Mouse (Mus musculus): ENCODE measurements around the gene Clec11a.
"Not testable (repeated sequence)": the region's sequence is repeated elsewhere in the genome, so short reads cannot be mapped to it uniquely, and the experiment has no call there.

Clec11a gene

GRCm38 (mm10) chr7:44322290-44322689 is 15.6 kb upstream of the Clec11a start:
- DNase-seq (ENCODE audit: low spot score) = no peak

GRCm38 (mm10) chr7:44320886-44321285 is 14.2 kb upstream of the Clec11a start:
- no peak for DNase-seq (ENCODE audit: low spot score)

- no peak for DNase-seq (ENCODE audit: low spot score)
Observed at GRCm38 (mm10) chr7:44317913-44318312, 11.2 kb upstream of the Clec11a start.

- DNase-seq (ENCODE audit: low spot score) = no peak
Observed at GRCm38 (mm10) chr7:44312484-44312883, 5.8 kb upstream of the Clec11a start.

GRCm38 (mm10) chr7:44311713-44312304 is 5.1 kb upstream of the Clec11a start:
- no peak for DNase-seq (ENCODE audit: low spot score)

- no peak for DNase-seq (ENCODE audit: low spot score)
Observed at GRCm38 (mm10) chr7:44310878-44311712, 4.4 kb upstream of the Clec11a start.

GRCm38 (mm10) chr7:44310285-44310877 is 3.7 kb upstream of the Clec11a start:
- DNase-seq (ENCODE audit: low spot score) = no peak

GRCm38 (mm10) chr7:44309475-44310284 is 3.0 kb upstream of the Clec11a start, which contains the start of gene Shank1:
TSS of gene Shank1 (plus strand) at chr7:44310253.
- DNase-seq (ENCODE audit: low spot score) = no peak

- DNase-seq (ENCODE audit: low spot score) = no peak
Observed at GRCm38 (mm10) chr7:44307261-44308020, 739 bp upstream of the Clec11a start.

- no peak for DNase-seq (ENCODE audit: low spot score)
Observed at GRCm38 (mm10) chr7:44305686-44306085, 1.0 kb downstream of the Clec11a start.

GRCm38 (mm10) chr7:44304775-44305641 is 1.7 kb downstream of the Clec11a start:
- peak; percentile 83 for DNase-seq (ENCODE audit: low spot score)

- DNase-seq (ENCODE audit: low spot score) = no peak
Observed at GRCm38 (mm10) chr7:44304463-44304774, 2.3 kb downstream of the Clec11a start.

GRCm38 (mm10) chr7:44303346-44304340 is 3.1 kb downstream of the Clec11a start:
- DNase-seq (ENCODE audit: low spot score) = no peak

GRCm38 (mm10) chr7:44297501-44297900 is 9.2 kb downstream of the Clec11a start:
- not testable (repeated sequence) for DNase-seq (ENCODE audit: low spot score)

- DNase-seq (ENCODE audit: low spot score) = no peak
Observed at GRCm38 (mm10) chr7:44291418-44291817, 15.3 kb downstream of the Clec11a start.

GRCm38 (mm10) chr7:44290986-44291385 is 15.7 kb downstream of the Clec11a start:
- no peak for DNase-seq (ENCODE audit: low spot score)

GRCm38 (mm10) chr7:44287760-44288159 is 18.9 kb downstream of the Clec11a start:
- no peak for DNase-seq (ENCODE audit: low spot score)

- DNase-seq (ENCODE audit: low spot score) = no peak
Observed at GRCm38 (mm10) chr7:44281586-44281985, 25.1 kb downstream of the Clec11a start.

GRCm38 (mm10) chr7:44280959-44281358 is 25.7 kb downstream of the Clec11a start:
- no peak for DNase-seq (ENCODE audit: low spot score)

Data from urinary bladder, postnatal 10 days (tissue).